Mouse (Mus musculus): ENCODE data around the gene Pgap2. TPM values are rescaled to one million over a fixed set of nuclear protein-coding genes. Genes with fewer than 3 reads are reported as not detected.

Gene Pgap2
- polyA plus RNA-seq (2015; fragmentation: Nextera tagmentation; extraction: Ambion mirVana): 22.2 and 23.5 TPM in 2 replicates

DNA sequence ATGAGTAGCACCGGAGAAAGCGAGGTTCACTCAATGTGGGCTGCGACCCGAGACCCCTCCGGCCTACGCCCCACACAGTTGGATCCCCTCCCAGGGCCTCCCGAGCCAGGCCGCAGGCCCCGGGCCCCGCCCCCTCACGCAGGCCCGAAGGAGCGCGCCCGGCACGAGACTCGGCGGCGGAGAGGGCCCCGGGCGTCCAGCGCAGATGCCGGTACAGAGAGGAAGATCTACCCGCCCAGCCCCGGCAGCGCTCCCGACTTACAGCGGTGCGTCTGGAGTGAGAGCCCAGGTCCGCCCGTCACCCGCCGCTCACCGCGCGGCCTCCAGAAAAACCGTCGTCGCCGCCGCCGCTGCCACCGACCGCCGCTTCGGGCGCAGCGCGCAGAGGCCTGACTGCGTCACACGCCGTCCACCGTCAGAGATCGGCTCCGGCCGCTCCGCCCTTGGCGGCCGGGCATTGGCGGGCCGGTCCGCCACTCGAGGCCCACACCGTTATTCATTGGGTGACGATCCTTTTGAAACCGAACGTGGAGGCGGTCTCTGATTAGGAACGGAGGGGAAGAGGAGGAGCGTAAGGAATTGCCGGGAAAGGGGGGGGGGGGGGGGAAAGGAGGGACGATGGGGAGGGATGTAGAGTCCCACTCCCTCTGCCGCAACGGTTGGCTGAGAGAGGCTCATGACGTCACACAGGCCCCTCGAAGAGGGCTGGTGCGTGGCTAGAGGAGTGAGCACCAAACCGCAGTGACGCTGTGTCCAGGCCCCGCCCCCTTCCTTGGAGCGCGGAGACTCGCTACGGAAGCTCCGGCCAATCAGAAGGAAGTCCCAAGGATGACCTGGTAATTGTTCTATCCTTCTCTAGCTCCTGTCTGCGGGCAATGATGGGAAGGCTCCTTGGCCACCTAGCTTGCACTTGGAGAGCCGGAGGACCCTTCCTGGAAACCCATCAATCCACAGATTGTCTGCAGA, at the start of gene Pgap2, which contains the start of gene Nup98:
Gene Pgap2 (plus strand): TSS at position 453 of the 966 bp plus-strand sequence.
Gene Nup98 (minus strand): TSS at position 421 of the 966 bp plus-strand sequence.
- no peaks in the 10 kb centered on the region for H3K36me3 ChIP-seq (replicated peaks)
- H3K27ac ChIP-seq (replicated peaks): peak within 1 kb of the TSS; percentile 90
- ATAC-seq (ENCODE audit: insufficient read depth): peak; percentile 96
- H3K4me3 ChIP-seq (replicated peaks): peak within 1 kb of the TSS; percentile 91
- H3K27me3 ChIP-seq: no peaks in the 10 kb centered on the region
- peak within 1 kb of the TSS; percentile 81 for H3K9ac ChIP-seq
- H3K4me1 ChIP-seq (replicated peaks): peaks cover 36% of the 10 kb centered on the region
- peak within 1 kb of the TSS; percentile 85 for H3K4me2 ChIP-seq
- under 1% methylated on average over 78 of the region's 87 CpGs for WGBS (ENCODE audit: insufficient replicate concordance)
- no peaks in the 10 kb centered on the region for H3K9me3 ChIP-seq (replicated peaks)

DNA sequence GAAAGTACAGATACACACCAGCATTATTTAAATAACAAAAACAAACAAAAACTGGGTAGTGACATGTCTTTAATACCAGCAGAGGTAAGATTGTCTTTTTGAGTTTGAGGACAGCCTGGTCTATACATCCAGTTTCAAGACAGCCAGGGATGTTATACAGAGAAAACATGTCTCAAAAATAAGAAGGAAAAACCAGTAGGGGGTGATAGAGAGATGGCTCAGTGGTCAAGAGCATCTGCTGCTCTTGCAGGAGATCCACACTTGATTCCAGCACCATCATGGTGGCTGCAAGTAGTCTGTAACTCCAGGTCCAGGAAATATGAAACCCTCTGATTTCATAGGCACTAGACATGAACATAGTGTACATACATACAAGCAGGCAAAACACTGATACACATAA, 39.7 kb upstream of the Pgap2 start:
- Histone ChIP-seq H3K9me3 (replicated peaks) (no peaks in the 10 kb centered on the region), H3K27ac (replicated peaks) (no peak overlapping the region), H3K4me1 (replicated peaks) (no peaks in the 10 kb centered on the region), H3K9ac (no peak overlapping the region), H3K27me3 (no peaks in the 10 kb centered on the region), H3K36me3 (replicated peaks) (peaks cover 42% of the 10 kb centered on the region), H3K4me2 (no peak overlapping the region), H3K4me3 (replicated peaks) (no peak overlapping the region)
- ATAC-seq (ENCODE audit: insufficient read depth): no peak

- WGBS (ENCODE audit: insufficient replicate concordance): 74% methylated on average over 3 of the region's 3 CpGs
Observed at GRCm38 (mm10) chr7:102183849-102184248, 26.2 kb upstream of the Pgap2 start.

DNA sequence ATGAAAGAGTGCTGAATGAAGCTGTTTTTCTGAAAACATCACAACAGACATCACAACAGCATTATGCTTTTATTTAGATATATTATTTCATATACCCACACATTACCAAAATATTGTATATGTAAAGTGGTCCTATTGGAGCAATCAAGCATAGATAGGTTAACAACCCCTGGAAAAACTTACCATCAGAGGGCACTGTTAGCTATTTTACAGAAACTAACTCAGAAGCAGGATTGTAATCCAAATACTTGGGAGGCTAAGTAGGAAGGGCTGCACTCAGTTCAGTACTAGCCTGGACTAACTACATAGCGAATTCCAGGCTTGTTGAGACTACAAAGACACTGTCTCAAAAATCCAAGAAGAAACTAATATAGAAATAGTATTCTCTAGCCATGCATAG, 17.7 kb upstream of the Pgap2 start:
- Histone ChIP-seq H3K9ac (no peak overlapping the region), H3K4me3 (replicated peaks) (no peak overlapping the region), H3K36me3 (replicated peaks) (peaks cover 75% of the 10 kb centered on the region), H3K9me3 (replicated peaks) (no peaks in the 10 kb centered on the region), H3K4me1 (replicated peaks) (no peaks in the 10 kb centered on the region), H3K4me2 (no peak overlapping the region), H3K27ac (replicated peaks) (no peak overlapping the region), H3K27me3 (no peaks in the 10 kb centered on the region)
- no peak for ATAC-seq (ENCODE audit: insufficient read depth)
- 78% methylated on average over 1 of the region's 1 CpGs for WGBS (ENCODE audit: insufficient replicate concordance)

More at GRCm38 (mm10) chr7:102183849-102184248, 26.2 kb upstream of the Pgap2 start:
- H3K4me2 ChIP-seq: no peak overlapping the region
- H3K27ac ChIP-seq (replicated peaks): no peak overlapping the region
- H3K9ac ChIP-seq: no peak overlapping the region
- H3K27me3 ChIP-seq: no peaks in the 10 kb centered on the region
- no peak overlapping the region for H3K4me3 ChIP-seq (replicated peaks)
- H3K4me1 ChIP-seq (replicated peaks): no peaks in the 10 kb centered on the region
- H3K36me3 ChIP-seq (replicated peaks): peaks cover 84% of the 10 kb centered on the region
- no peaks in the 10 kb centered on the region for H3K9me3 ChIP-seq (replicated peaks)
- ATAC-seq (ENCODE audit: insufficient read depth): no peak

DNA sequence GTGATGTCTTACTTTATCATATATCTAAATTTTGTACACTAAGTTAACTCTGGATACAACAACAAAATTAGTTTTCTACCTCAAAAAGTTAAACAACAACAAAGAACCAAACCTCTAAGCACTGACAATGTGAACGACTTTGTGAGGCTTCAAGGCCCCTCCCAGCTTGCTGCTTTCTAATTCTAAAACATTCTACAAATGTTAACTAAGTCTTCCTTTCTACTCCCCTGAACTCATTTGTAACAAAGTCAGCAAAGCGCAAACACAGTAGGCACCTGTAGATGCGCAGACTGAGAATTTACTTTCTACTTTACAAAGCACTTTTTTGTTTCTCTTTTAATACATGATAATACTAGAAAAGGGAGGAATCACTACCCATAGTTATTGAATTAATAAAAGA, 9.4 kb upstream of the Pgap2 start:
- Histone ChIP-seq H3K4me2 (no peak overlapping the region), H3K9ac (no peak overlapping the region), H3K36me3 (replicated peaks) (0 out of 2 replicates have a peak, but pooled peaks cover 7% of the 10 kb centered on the region), H3K9me3 (replicated peaks) (no peaks in the 10 kb centered on the region), H3K4me1 (replicated peaks) (peaks cover 32% of the 10 kb centered on the region), H3K27ac (replicated peaks) (no peak overlapping the region), H3K27me3 (no peaks in the 10 kb centered on the region), H3K4me3 (replicated peaks) (no peak overlapping the region)
- ATAC-seq (ENCODE audit: insufficient read depth): no peak
- 77% methylated on average over 3 of the region's 3 CpGs for WGBS (ENCODE audit: insufficient replicate concordance)

GRCm38 (mm10) chr7:102200996-102201785, 8.8 kb upstream of the Pgap2 start:
- Histone ChIP-seq H3K36me3 (replicated peaks) (0 out of 2 replicates have a peak, but pooled peaks cover 7% of the 10 kb centered on the region), H3K4me3 (replicated peaks) (no peak overlapping the region), H3K27ac (replicated peaks) (no peak overlapping the region), H3K4me1 (replicated peaks) (peaks cover 39% of the 10 kb centered on the region), H3K27me3 (no peaks in the 10 kb centered on the region), H3K9ac (no peak overlapping the region), H3K9me3 (replicated peaks) (no peaks in the 10 kb centered on the region), H3K4me2 (no peak overlapping the region)
- no peak for ATAC-seq (ENCODE audit: insufficient read depth)

DNA sequence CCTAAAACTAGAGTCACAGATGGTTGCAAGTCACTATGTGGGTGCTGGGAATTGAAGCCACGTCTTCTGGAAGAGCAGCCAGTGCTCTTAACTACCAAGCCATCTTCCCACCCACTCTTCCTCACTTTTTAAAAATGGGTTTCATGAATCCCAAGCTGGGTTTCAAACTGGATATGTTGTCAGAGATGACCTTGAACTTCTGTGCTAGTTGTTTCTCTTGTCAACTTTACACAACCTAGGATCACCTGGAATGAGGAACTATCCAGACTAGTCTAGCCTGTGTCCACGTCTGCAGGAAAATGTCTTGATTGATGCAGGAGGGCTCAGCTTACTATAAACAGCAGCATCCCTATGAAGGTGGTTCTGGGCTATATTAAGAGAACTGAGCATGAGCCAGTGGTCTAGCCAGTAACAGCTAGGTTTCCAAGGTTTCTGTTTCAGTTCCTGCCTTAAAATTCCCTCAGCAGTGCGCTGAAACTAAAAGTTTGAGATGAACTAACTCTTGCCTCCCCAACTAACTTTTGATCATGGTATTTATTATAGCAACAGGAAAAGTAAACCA, 5.6 kb upstream of the Pgap2 start:
- Histone ChIP-seq H3K9me3 (replicated peaks) (no peaks in the 10 kb centered on the region), H3K4me3 (replicated peaks) (no peak overlapping the region), H3K4me1 (replicated peaks) (peaks cover 54% of the 10 kb centered on the region), H3K27ac (replicated peaks) (0 out of 2 replicates have a peak overlapping the region, but pooled peaks have one; percentile 7), H3K4me2 (no peak overlapping the region), H3K36me3 (replicated peaks) (0 out of 2 replicates have a peak, but pooled peaks cover 7% of the 10 kb centered on the region), H3K27me3 (no peaks in the 10 kb centered on the region), H3K9ac (no peak overlapping the region)
- WGBS (ENCODE audit: insufficient replicate concordance): 74% methylated on average over 3 of the region's 3 CpGs
- ATAC-seq (ENCODE audit: insufficient read depth): no peak

- Histone ChIP-seq H3K27me3 (no peaks in the 10 kb centered on the region), H3K27ac (replicated peaks) (peak overlapping the region; percentile 51; the same call in 1 of the 2 replicates), H3K9ac (no peak overlapping the region), H3K4me3 (replicated peaks) (0 out of 2 replicates have a peak overlapping the region, but pooled peaks have one; percentile 2), H3K4me1 (replicated peaks) (peaks cover 50% of the 10 kb centered on the region), H3K9me3 (replicated peaks) (no peaks in the 10 kb centered on the region), H3K4me2 (peak overlapping the region; percentile 38), H3K36me3 (replicated peaks) (0 out of 2 replicates have a peak, but pooled peaks cover 7% of the 10 kb centered on the region)
- WGBS (ENCODE audit: insufficient replicate concordance): 19% methylated on average over 1 of the region's 1 CpGs
- ATAC-seq (ENCODE audit: insufficient read depth): no peak
Observed at GRCm38 (mm10) chr7:102205646-102206045, 4.4 kb upstream of the Pgap2 start.

- WGBS (ENCODE audit: insufficient replicate concordance): 35% methylated on average over 4 of the region's 4 CpGs
- H3K36me3 ChIP-seq (replicated peaks): 0 out of 2 replicates have a peak, but pooled peaks cover 6% of the 10 kb centered on the region
- peaks cover 47% of the 10 kb centered on the region for H3K4me1 ChIP-seq (replicated peaks)
- no peaks in the 10 kb centered on the region for H3K9me3 ChIP-seq (replicated peaks)
- H3K4me2 ChIP-seq: peak overlapping the region; percentile 78
- peak overlapping the region; percentile 81 for H3K9ac ChIP-seq
- H3K4me3 ChIP-seq (replicated peaks): peak overlapping the region; percentile 91
- H3K27ac ChIP-seq (replicated peaks): peak overlapping the region; percentile 90; the same call in 1 of the 2 replicates
- ATAC-seq (ENCODE audit: insufficient read depth): no peak
- H3K27me3 ChIP-seq: no peaks in the 10 kb centered on the region
Observed at GRCm38 (mm10) chr7:102208806-102209363, 1.1 kb upstream of the Pgap2 start.

DNA sequence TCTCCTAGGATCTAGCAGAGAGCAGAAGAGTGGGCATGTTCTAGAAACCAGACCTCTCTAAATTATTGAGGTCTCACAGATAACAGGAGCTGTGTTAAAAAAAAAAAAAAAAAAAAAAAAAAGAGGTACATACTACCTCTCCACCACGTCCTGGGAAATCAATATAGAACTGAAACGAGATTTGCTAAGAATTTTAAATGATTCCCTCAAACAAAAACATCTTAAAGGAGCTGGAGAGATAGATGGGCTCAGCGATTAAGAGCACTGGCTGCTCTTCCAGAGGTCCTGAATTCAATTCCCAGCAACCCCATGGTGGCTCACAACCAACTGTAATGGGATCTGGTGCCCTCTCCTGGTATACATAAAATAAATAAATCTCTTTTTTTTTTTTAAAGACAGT, 1.1 kb downstream of the Pgap2 start:
- Histone ChIP-seq H3K27ac (replicated peaks) (peak overlapping the region; percentile 90), H3K9ac (peak overlapping the region; percentile 72), H3K4me2 (peak overlapping the region; percentile 85), H3K4me1 (replicated peaks) (peaks cover 29% of the 10 kb centered on the region), H3K4me3 (replicated peaks) (peak overlapping the region; percentile 91), H3K36me3 (replicated peaks) (no peaks in the 10 kb centered on the region), H3K27me3 (no peaks in the 10 kb centered on the region), H3K9me3 (replicated peaks) (no peaks in the 10 kb centered on the region)
- 53% methylated on average over 3 of the region's 3 CpGs for WGBS (ENCODE audit: insufficient replicate concordance)
- no peak for ATAC-seq (ENCODE audit: insufficient read depth)

Measured in liver, embryonic 15.5 days (tissue).